Mouse (Mus musculus) lung, postnatal 0 days (tissue): ENCODE measurements at regions not wholly inside any gene's neighbourhood (a gene's known extent, or its start where the extent isn't known, plus 50 kb on each side); places are given as distances from the start of the nearest gene placed in this dataset.

ENCODE experiments used
- CTCF ChIP-seq: IDR thresholded peaks from 2 replicates; pipeline ENCODE4 v1.5.1; 2016; ENCODE audit warnings: antibody characterized with exemption, mild to moderate bottlenecking
- EP300 ChIP-seq: IDR thresholded peaks from 2 replicates; pipeline ENCODE4 v1.6.1; 2016; ENCODE audit warnings: antibody characterized with exemption, mild to moderate bottlenecking, control low read depth

GRCm38 (mm10) chr14:80213666-80214065 lies 229.8 kb downstream of the Olfm4 start:
- TF ChIP-seq CTCF (no peak), EP300 (no peak)
